In the genomic region with DNA sequence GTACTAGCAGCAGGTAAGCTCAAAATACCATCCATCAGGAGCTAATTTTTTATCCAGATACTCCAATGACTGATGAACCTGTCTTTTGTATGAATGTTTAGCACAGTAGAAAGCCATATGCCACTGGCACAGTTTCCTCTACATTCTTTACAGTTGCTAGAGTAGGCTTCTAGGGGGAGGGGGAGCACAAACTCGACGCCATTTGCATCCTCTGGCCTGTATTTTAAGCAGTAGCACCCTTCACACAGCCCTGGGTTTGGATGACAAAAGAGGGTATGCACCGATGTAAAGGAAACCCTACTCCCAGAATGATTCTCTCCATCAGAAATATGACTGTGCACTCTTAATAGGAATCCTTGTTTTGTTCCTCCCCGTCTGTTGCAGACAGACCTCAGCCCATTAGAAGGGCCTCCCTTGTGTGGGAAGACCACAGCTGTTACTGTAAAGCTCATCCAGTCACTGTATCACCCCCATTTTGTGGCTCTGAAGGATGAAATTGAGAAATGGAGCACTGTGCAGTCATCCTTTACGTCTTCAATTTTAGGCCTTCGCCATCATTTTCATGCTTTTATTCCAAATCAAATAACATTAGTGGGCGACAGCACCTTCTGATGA, we compare ENCODE assay signal across 14 mouse cellular contexts. TPM values are rescaled to one million over a fixed set of nuclear protein-coding genes. Genes with fewer than 3 reads are reported as not detected.
DNase-seq lines count a peak whose midpoint lies in the region; ATAC-seq lines count a peak whose summit lies in the region.
"Had no signal": no experiment of that assay in that cellular context is flagged by ENCODE, and none has a peak within 500 bp of the region (broad histone marks: within the 10 kb centered on the region; RNA-seq: fewer than 3 reads in every experiment).

No protein-coding gene starts in this region.

- 65% methylated on average over 7 of the region's 7 CpGs for WGBS in neural tube, embryonic 11.5 days
- WGBS in hindbrain, embryonic 12.5 days, result 49% methylated on average over 7 of the region's 7 CpGs
- 52% methylated on average over 7 of the region's 7 CpGs for WGBS in midbrain, embryonic 14.5 days
- WGBS in kidney, embryonic 16.5 days, result 78% methylated on average over 7 of the region's 7 CpGs

- H3K9ac ChIP-seq in neural tube, embryonic 11.5 days (ENCODE audit: low read length), result no peak overlapping the region
- H3K9ac ChIP-seq in hindbrain, embryonic 12.5 days, result no peak overlapping the region; the same call in 1 of the 2 replicates
- H3K9ac ChIP-seq in midbrain, embryonic 14.5 days (replicated peaks; ENCODE audit: low read length), result no peak overlapping the region
- no peak overlapping the region for H3K9ac ChIP-seq in kidney, embryonic 16.5 days (replicated peaks; ENCODE audit: low read length)
- H3K9ac ChIP-seq: heart, embryonic 15.5 days; liver, postnatal 0 days had no signal

- H3K27ac ChIP-seq in neural tube, embryonic 11.5 days (ENCODE audit: low read depth, low read length), result 0 out of 2 replicates have a peak overlapping the region, but pooled peaks have one; percentile 34
- peak overlapping the region; percentile 73 for H3K27ac ChIP-seq in hindbrain, embryonic 12.5 days
- peak overlapping the region; percentile 34 for H3K27ac ChIP-seq in midbrain, embryonic 14.5 days (replicated peaks; ENCODE audit: low read depth, low read length)
- H3K27ac ChIP-seq in kidney, embryonic 16.5 days (ENCODE audit: low read length), result no peak overlapping the region
- H3K27ac ChIP-seq: heart, embryonic 15.5 days; limb, embryonic 13.5 days had no signal

- no peak overlapping the region for H3K4me2 ChIP-seq in neural tube, embryonic 11.5 days (ENCODE audit: low read depth)
- H3K4me2 ChIP-seq in hindbrain, embryonic 12.5 days (replicated peaks), result no peak overlapping the region
- H3K4me2 ChIP-seq in midbrain, embryonic 14.5 days (ENCODE audit: low read length), result no peak overlapping the region
- no peak overlapping the region for H3K4me2 ChIP-seq in kidney, embryonic 16.5 days (replicated peaks; ENCODE audit: low read depth, low read length)
- H3K4me2 ChIP-seq: heart, embryonic 15.5 days; limb, embryonic 13.5 days had no signal

- peaks cover 21% of the 10 kb centered on the region for H3K4me1 ChIP-seq in neural tube, embryonic 11.5 days (ENCODE audit: control insufficient read depth, insufficient read depth, low read length)
- peaks cover 29% of the 10 kb centered on the region for H3K4me1 ChIP-seq in hindbrain, embryonic 12.5 days
- H3K4me1 ChIP-seq in midbrain, embryonic 14.5 days (ENCODE audit: control insufficient read depth, insufficient read depth, low read length), result peaks cover 26% of the 10 kb centered on the region
- H3K4me1 ChIP-seq in kidney, embryonic 16.5 days (ENCODE audit: insufficient read depth, low read length), result peaks cover 5% of the 10 kb centered on the region; the same call in 1 of the 2 replicates

- intact Hi-C loops in heart, postnatal 10 days (cut with DNase I), result no loop called here

- no peaks in the 10 kb centered on the region for H3K9me3 ChIP-seq in neural tube, embryonic 11.5 days (ENCODE audit: control insufficient read depth, low read length)
- no peaks in the 10 kb centered on the region for H3K9me3 ChIP-seq in hindbrain, embryonic 12.5 days (replicated peaks)
- no peaks in the 10 kb centered on the region for H3K9me3 ChIP-seq in midbrain, embryonic 14.5 days (ENCODE audit: control insufficient read depth, low read length)
- H3K9me3 ChIP-seq in kidney, embryonic 16.5 days (ENCODE audit: low read length), result no peaks in the 10 kb centered on the region
- H3K9me3 ChIP-seq: heart, embryonic 15.5 days; limb, embryonic 13.5 days had no signal

- H3K36me3 ChIP-seq in neural tube, embryonic 11.5 days (ENCODE audit: control insufficient read depth, insufficient read depth, low read length), result no peaks in the 10 kb centered on the region
- no peaks in the 10 kb centered on the region for H3K36me3 ChIP-seq in hindbrain, embryonic 12.5 days
- H3K36me3 ChIP-seq in midbrain, embryonic 14.5 days (ENCODE audit: control insufficient read depth, insufficient read depth, low read length), result no peaks in the 10 kb centered on the region
- no peaks in the 10 kb centered on the region for H3K36me3 ChIP-seq in kidney, embryonic 16.5 days (ENCODE audit: insufficient read depth, low read length)
- H3K36me3 ChIP-seq: heart, embryonic 15.5 days; limb, embryonic 13.5 days had no signal

- no peaks in the 10 kb centered on the region for H3K27me3 ChIP-seq in neural tube, embryonic 11.5 days (ENCODE audit: control insufficient read depth, insufficient read depth, low read length)
- no peaks in the 10 kb centered on the region for H3K27me3 ChIP-seq in hindbrain, embryonic 12.5 days
- H3K27me3 ChIP-seq in midbrain, embryonic 14.5 days (ENCODE audit: control insufficient read depth, insufficient read depth, low read length), result no peaks in the 10 kb centered on the region
- no peaks in the 10 kb centered on the region for H3K27me3 ChIP-seq in kidney, embryonic 16.5 days (ENCODE audit: insufficient read depth, low read length)
- H3K27me3 ChIP-seq: heart, embryonic 15.5 days had no signal

- DNase-seq in neural tube, embryonic 11.5 days (ENCODE audit: low spot score), result no peak
- no peak for DNase-seq in neural tube, embryonic 10.5 days (ENCODE audit: extremely low spot score, low spot score)
- DNase-seq in midbrain, embryonic 14.5 days, result peak; percentile 27
- no peak for DNase-seq in right cerebral cortex, postnatal 25 days
- DNase-seq in heart, postnatal 10 days, result no peak
- DNase-seq: gastrocnemius, postnatal 36 days; liver, postnatal 0 days; spleen, adult 18-20 months had no signal

- H3K4me3 ChIP-seq in neural tube, embryonic 11.5 days (ENCODE audit: low read depth, low read length), result no peak overlapping the region
- no peak overlapping the region for H3K4me3 ChIP-seq in hindbrain, embryonic 12.5 days
- H3K4me3 ChIP-seq in midbrain, embryonic 14.5 days (replicated peaks; ENCODE audit: low read depth, low read length), result no peak overlapping the region
- no peak overlapping the region for H3K4me3 ChIP-seq in kidney, embryonic 16.5 days (ENCODE audit: low read length)
- H3K4me3 ChIP-seq: heart, embryonic 15.5 days; limb, embryonic 13.5 days had no signal

- peak; percentile 46 for ATAC-seq in neural tube, embryonic 11.5 days (ENCODE audit: insufficient read depth, low FRiP score, low TSS enrichment)
- ATAC-seq in hindbrain, embryonic 12.5 days (ENCODE audit: low FRiP score), result peak; percentile 75
- ATAC-seq in midbrain, embryonic 14.5 days (ENCODE audit: low FRiP score, low TSS enrichment), result peak; percentile 50; the same call in 1 of the 2 replicates
- no peak for ATAC-seq in kidney, embryonic 16.5 days (ENCODE audit: low FRiP score, low TSS enrichment)
- ATAC-seq: CD4-positive, CD25-positive, alpha-beta regulatory T cell, adult 4 months; intestine, postnatal 0 days; liver, postnatal 0 days had no signal

RNA-seq across cellular contexts. Expression of a gene that starts 30.7 kb away (rescaled TPM):
- polyA plus RNA-seq in neural tube, embryonic 11.5 days (2014; fragmentation: Nextera tagmentation; extraction: Ambion mirVana), result 5.3 and 5.6 TPM in 2 replicates
- polyA plus RNA-seq in hindbrain, embryonic 12.5 days (2016; fragmentation: Nextera tagmentation; extraction: Ambion mirVana), result 7.7 and 8.6 TPM in 2 replicates
- polyA plus RNA-seq in midbrain, embryonic 14.5 days (2014; fragmentation: Nextera tagmentation; extraction: Ambion mirVana), result 5.2 and 5.4 TPM in 2 replicates
- 19.2 and 20.5 TPM in 2 replicates for polyA plus RNA-seq in kidney, embryonic 16.5 days (2015; fragmentation: Nextera tagmentation; extraction: Ambion mirVana)
- total RNA-seq in heart, postnatal 10 days (2021), result 10 to 100 TPM; 20.0 to 23.4 TPM
